Mouse (Mus musculus): ENCODE data around the gene Lsm5. TPM values are rescaled to one million over a fixed set of nuclear protein-coding genes. Genes with fewer than 3 reads are reported as not detected.
A peak's percentile ranks its signal among the peaks of the same experiment; 100 is the strongest.

The Lsm5 gene
- polyA plus RNA-seq, 1 experiment, result 7.3 TPM

DNA sequence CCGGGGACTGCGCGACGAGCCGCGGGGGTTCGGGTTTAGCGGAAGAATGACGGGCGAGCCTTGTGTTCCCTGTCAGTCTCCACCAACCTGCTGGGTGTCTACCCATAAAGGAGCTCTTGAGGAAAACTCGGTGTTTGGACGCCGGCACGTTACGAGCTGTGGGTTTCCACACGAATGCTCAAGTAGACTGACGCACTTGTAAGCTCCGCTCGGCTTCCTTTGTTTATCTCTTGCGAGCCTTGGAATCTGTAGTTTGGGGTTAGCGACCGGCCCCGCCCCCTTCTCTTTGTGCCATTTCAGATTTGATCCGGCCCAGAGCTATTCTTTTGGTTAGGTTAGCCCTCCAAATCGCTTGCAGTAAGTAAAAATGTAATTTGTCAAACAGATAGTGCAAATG lies 10.8 kb upstream of the Lsm5 start:
- no peak for DNase-seq
- peak overlapping the region; percentile 53 for H3K4me3 ChIP-seq (ENCODE audit: control insufficient read depth, insufficient read depth, low read length)
- no peaks in the 10 kb centered on the region for H3K4me1 ChIP-seq (replicated peaks; ENCODE audit: control insufficient read depth, insufficient read depth, low read length)
- no peaks in the 10 kb centered on the region for H3K36me3 ChIP-seq (ENCODE audit: control insufficient read depth, insufficient read depth, low read length)
- TF ChIP-seq CTCF (IDR thresholded peaks at IDR 0.05; ENCODE audit: borderline replicate concordance, control insufficient read depth, extremely low read depth, insufficient read depth, low read length, poor library complexity), result no peak; the same call in 1 of the 2 replicates
- TF ChIP-seq POLR2A (IDR thresholded peaks at IDR 0.05; ENCODE audit: control insufficient read depth, extremely low read depth, insufficient read depth, low read length, poor library complexity), result no peak
- under 1% methylated on average over 25 of the region's 25 CpGs for WGBS
- H3K27me3 ChIP-seq (ENCODE audit: control insufficient read depth, insufficient read depth, low read length), result no peaks in the 10 kb centered on the region
- peak overlapping the region; percentile 53 for H3K27ac ChIP-seq (ENCODE audit: control insufficient read depth, insufficient read depth, low read length)

DNA sequence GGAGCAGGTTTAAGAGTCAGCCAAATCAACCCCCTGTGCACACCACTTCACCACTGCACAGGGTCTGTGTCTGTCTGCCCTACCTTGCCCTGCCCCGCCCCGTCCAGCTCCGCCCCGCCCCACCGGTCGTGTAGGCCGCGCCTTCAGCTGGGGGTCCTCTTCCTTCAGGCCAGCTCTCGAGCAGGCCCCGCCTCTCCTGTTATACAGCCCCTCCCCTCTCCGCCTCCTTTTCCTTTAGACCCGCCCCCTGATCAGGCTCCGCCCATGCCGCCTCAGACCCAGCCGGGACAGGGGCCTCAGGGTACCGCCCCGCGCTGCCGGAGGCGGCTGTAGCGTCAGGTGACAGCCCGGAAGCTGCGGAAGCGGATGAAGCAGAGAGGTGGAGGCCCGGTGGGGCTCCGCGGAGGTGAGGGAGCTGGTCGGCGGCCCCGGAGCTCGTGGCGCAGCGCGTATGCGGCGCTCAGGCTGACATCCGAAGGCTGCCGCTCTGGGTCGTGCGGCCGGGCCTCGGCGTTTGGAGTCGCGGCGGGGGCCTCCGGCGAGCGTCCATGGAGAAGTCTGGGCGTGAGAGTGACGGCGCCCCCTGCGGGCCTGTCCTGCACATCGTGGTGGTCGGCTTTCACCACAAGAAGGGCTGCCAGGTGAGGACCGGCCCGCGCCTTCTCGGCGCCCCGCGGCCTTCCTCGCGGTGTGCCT lies 10.2 kb upstream of the Lsm5 start, which contains the start of gene Avl9:
Avl9 (plus strand) TSS at position 326 of the 696 bp plus-strand sequence.
- no peaks in the 10 kb centered on the region for H3K4me1 ChIP-seq (replicated peaks; ENCODE audit: control insufficient read depth, insufficient read depth, low read length)
- peak; percentile 100 for DNase-seq
- WGBS, result under 1% methylated on average over 63 of the region's 64 CpGs

DNA sequence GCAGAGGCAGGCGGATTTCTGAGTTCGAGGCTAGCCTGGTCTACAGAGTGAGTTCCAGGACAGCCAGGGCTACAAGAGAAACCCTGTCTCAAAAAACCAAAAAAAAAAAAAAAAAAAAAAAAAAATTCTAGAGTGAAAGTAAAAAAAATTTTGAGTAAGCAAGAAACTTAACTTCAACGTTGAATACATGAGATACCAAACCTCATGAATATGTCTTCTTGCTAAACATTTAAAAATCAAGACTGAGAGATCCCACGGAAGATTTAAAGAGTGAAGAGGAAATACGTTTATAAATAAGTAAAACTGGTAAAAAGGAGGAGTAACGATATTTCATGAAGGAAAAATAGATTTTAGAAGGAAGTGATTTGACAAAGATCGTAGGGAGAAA lies 9.7 kb upstream of the Lsm5 start:
- no peak overlapping the region for H3K27ac ChIP-seq (ENCODE audit: control insufficient read depth, insufficient read depth, low read length)
- DNase-seq, result no peak
- H3K4me1 ChIP-seq (replicated peaks; ENCODE audit: control insufficient read depth, insufficient read depth, low read length), result no peaks in the 10 kb centered on the region
- 25% methylated on average over 7 of the region's 7 CpGs for WGBS
- no peak overlapping the region for H3K4me3 ChIP-seq (ENCODE audit: control insufficient read depth, insufficient read depth, low read length)
- TF ChIP-seq POLR2A (IDR thresholded peaks at IDR 0.05; ENCODE audit: control insufficient read depth, extremely low read depth, insufficient read depth, low read length, poor library complexity) (no peak), CTCF (IDR thresholded peaks at IDR 0.05; ENCODE audit: borderline replicate concordance, control insufficient read depth, extremely low read depth, insufficient read depth, low read length, poor library complexity) (no peak)
- no peaks in the 10 kb centered on the region for H3K27me3 ChIP-seq (ENCODE audit: control insufficient read depth, insufficient read depth, low read length)
- H3K36me3 ChIP-seq (ENCODE audit: control insufficient read depth, insufficient read depth, low read length), result no peaks in the 10 kb centered on the region

More for the DNA sequence above, 10.2 kb upstream of the Lsm5 start, which contains the start of gene Avl9:
- Histone ChIP-seq H3K4me3 (ENCODE audit: control insufficient read depth, insufficient read depth, low read length) (peak within 1 kb of the TSS; percentile 53), H3K27me3 (ENCODE audit: control insufficient read depth, insufficient read depth, low read length) (no peaks in the 10 kb centered on the region), H3K36me3 (ENCODE audit: control insufficient read depth, insufficient read depth, low read length) (no peaks in the 10 kb centered on the region), H3K27ac (ENCODE audit: control insufficient read depth, insufficient read depth, low read length) (peak within 1 kb of the TSS; percentile 53)
- TF ChIP-seq CTCF (IDR thresholded peaks at IDR 0.05; ENCODE audit: borderline replicate concordance, control insufficient read depth, extremely low read depth, insufficient read depth, low read length, poor library complexity), result peak; percentile 91
- peak; percentile 83 for TF ChIP-seq POLR2A (IDR thresholded peaks at IDR 0.05; ENCODE audit: control insufficient read depth, extremely low read depth, insufficient read depth, low read length, poor library complexity)

DNA sequence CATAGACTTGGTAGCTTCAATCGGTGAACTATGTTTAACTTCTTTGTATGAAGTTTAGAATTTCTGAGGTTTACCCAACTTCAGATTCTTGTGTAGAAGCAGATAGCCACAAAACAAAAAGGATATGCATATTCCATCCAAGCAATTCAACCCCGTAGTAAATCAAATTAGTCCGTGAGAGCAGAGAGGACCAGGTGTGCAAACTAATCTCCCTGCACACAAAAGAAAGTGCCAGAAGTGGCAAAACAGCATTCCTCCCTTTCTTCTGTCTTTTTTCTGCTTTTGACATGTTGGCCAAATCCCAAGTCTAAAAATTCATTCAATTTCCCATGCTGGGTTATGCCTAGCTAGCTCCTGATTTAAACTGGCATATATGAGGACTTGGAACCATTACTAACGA lies 12.1 kb downstream of the Lsm5 start:
- no peak for DNase-seq
- no peak overlapping the region for H3K4me3 ChIP-seq (ENCODE audit: control insufficient read depth, insufficient read depth, low read length)
- no peak overlapping the region for H3K27ac ChIP-seq (ENCODE audit: control insufficient read depth, insufficient read depth, low read length)
- no peaks in the 10 kb centered on the region for H3K27me3 ChIP-seq (ENCODE audit: control insufficient read depth, insufficient read depth, low read length)
- H3K4me1 ChIP-seq (replicated peaks; ENCODE audit: control insufficient read depth, insufficient read depth, low read length), result no peaks in the 10 kb centered on the region
- no peaks in the 10 kb centered on the region for H3K36me3 ChIP-seq (ENCODE audit: control insufficient read depth, insufficient read depth, low read length)
- WGBS, result 91% methylated on average over 4 of the region's 4 CpGs
- no peak for TF ChIP-seq CTCF (IDR thresholded peaks at IDR 0.05; ENCODE audit: borderline replicate concordance, control insufficient read depth, extremely low read depth, insufficient read depth, low read length, poor library complexity)

DNA sequence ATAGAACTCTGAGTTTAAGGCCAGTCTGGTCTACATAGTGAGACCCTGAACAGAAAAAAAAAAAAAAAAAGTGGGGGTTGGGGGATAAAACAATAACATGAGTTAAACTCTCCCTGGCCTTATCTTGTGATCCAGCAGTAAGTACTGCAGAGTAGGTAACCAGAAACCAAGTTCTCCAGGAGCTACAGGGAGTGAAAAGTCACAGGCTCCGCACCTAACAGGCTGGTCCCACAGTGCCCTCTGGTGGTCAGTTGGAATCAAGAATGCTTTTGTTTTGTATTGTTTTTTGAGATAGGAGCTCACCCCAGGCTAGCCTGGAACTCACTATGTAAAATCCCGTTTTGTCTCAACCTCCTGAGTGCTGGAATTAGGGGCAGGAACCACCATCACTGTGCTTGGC lies 13.3 kb downstream of the Lsm5 start:
- Histone ChIP-seq H3K36me3 (ENCODE audit: control insufficient read depth, insufficient read depth, low read length) (no peaks in the 10 kb centered on the region), H3K27ac (ENCODE audit: control insufficient read depth, insufficient read depth, low read length) (no peak overlapping the region), H3K4me1 (replicated peaks; ENCODE audit: control insufficient read depth, insufficient read depth, low read length) (no peaks in the 10 kb centered on the region), H3K4me3 (ENCODE audit: control insufficient read depth, insufficient read depth, low read length) (no peak overlapping the region), H3K27me3 (ENCODE audit: control insufficient read depth, insufficient read depth, low read length) (no peaks in the 10 kb centered on the region)
- DNase-seq, result peak; percentile 71
- WGBS, result 12% methylated on average over 2 of the region's 2 CpGs
- TF ChIP-seq CTCF (IDR thresholded peaks at IDR 0.05; ENCODE audit: borderline replicate concordance, control insufficient read depth, extremely low read depth, insufficient read depth, low read length, poor library complexity), result no peak

- DNase-seq, result no peak
- Histone ChIP-seq H3K27ac (ENCODE audit: control insufficient read depth, insufficient read depth, low read length) (no peak overlapping the region), H3K36me3 (ENCODE audit: control insufficient read depth, insufficient read depth, low read length) (no peaks in the 10 kb centered on the region), H3K4me3 (ENCODE audit: control insufficient read depth, insufficient read depth, low read length) (no peak overlapping the region), H3K4me1 (replicated peaks; ENCODE audit: control insufficient read depth, insufficient read depth, low read length) (no peaks in the 10 kb centered on the region), H3K27me3 (ENCODE audit: control insufficient read depth, insufficient read depth, low read length) (no peaks in the 10 kb centered on the region)
- no peak for TF ChIP-seq POLR2A (IDR thresholded peaks at IDR 0.05; ENCODE audit: control insufficient read depth, extremely low read depth, insufficient read depth, low read length, poor library complexity)
- TF ChIP-seq CTCF (IDR thresholded peaks at IDR 0.05; ENCODE audit: borderline replicate concordance, control insufficient read depth, extremely low read depth, insufficient read depth, low read length, poor library complexity), result no peak
- 92% methylated on average over 3 of the region's 3 CpGs for WGBS
Measured at GRCm38 (mm10) chr6:56688238-56688637, 16.3 kb downstream of the Lsm5 start.

- WGBS, result 90% methylated on average over 3 of the region's 3 CpGs
- TF ChIP-seq CTCF (IDR thresholded peaks at IDR 0.05; ENCODE audit: borderline replicate concordance, control insufficient read depth, extremely low read depth, insufficient read depth, low read length, poor library complexity) (no peak), POLR2A (IDR thresholded peaks at IDR 0.05; ENCODE audit: control insufficient read depth, extremely low read depth, insufficient read depth, low read length, poor library complexity) (no peak)
- Histone ChIP-seq H3K4me3 (ENCODE audit: control insufficient read depth, insufficient read depth, low read length) (no peak overlapping the region), H3K4me1 (replicated peaks; ENCODE audit: control insufficient read depth, insufficient read depth, low read length) (no peaks in the 10 kb centered on the region), H3K27ac (ENCODE audit: control insufficient read depth, insufficient read depth, low read length) (no peak overlapping the region), H3K27me3 (ENCODE audit: control insufficient read depth, insufficient read depth, low read length) (no peaks in the 10 kb centered on the region), H3K36me3 (ENCODE audit: control insufficient read depth, insufficient read depth, low read length) (no peaks in the 10 kb centered on the region)
- DNase-seq, result no peak
Measured at GRCm38 (mm10) chr6:56664410-56664809, 40.1 kb downstream of the Lsm5 start.

All from thymus, adult 2 months (tissue).